Mouse (Mus musculus) Patski (cell line): ENCODE data around the gene Rb1. TPM values are rescaled to one million over a fixed set of nuclear protein-coding genes. Genes with fewer than 3 reads are reported as not detected.

ENCODE experiments used
- ATAC-seq: fragments of 100-300 bp; one replicate; pipeline ENCODE4 v1.8.0; 2021
- CTCF ChIA-PET: fragments of 350-600 bp; sonication (Branson Sonifier 250); formaldehyde crosslinking; loops from one replicate; lab custom pipeline; 2022; ENCODE audit warnings: inconsistent platforms; lab: Charles Lee
- POLR2A ChIA-PET: fragments of 350-600 bp; sonication (Branson Sonifier 250); formaldehyde crosslinking; loops from one replicate; lab custom pipeline; 2022; ENCODE audit warnings: antibody characterized with exemption, inconsistent platforms; lab: Charles Lee
- DNase-seq: peaks from one replicate; pipeline ENCODE4 v3.0.0-alpha.2; 2011; ENCODE audit warnings: low read depth, low spot score
- H3K27me3 ChIP-seq: fragments of 371-371 bp; one replicate; pipeline ENCODE4 v1.5.1; 2021
- CTCF ChIP-seq: fragments of 100-300 bp; IDR thresholded peaks from one replicate; pipeline ENCODE4 v1.5.1; 2021
- in situ Hi-C: fragments of 300-500 bp; cut with MboI; formaldehyde crosslinking; loops from 3 replicates; pipeline ENCODE4 v1.11.1; 2018; ENCODE audit warnings: low pct_unique_long_range_greater_than_20kb, mixed read lengths
- polyA plus RNA-seq: library from polyadenylated mRNA; unstranded; gene quantifications from one replicate; pipeline ENCODE4 v1.2.3, GENCODE M21; 2021

The Rb1 gene
- polyA plus RNA-seq, 1 experiment from 2014 or later, result 30.0 TPM

- ChIA-PET CTCF (no interaction called here), POLR2A (no interaction called here)
- in situ Hi-C loops, result no loop called here
- no peak for ATAC-seq
- H3K27me3 ChIP-seq, result no peaks in the 10 kb centered on the region
- DNase-seq, result no peak
- no peak for TF ChIP-seq CTCF
Observed at GRCm38 (mm10) chr14:73336316-73337080, 10.9 kb upstream of the Rb1 start.

GRCm38 (mm10) chr14:73334926-73335805, 9.5 kb upstream of the Rb1 start:
- DNase-seq (no peak), ATAC-seq (no peak)
- no peaks in the 10 kb centered on the region for H3K27me3 ChIP-seq
- CTCF ChIA-PET, result interaction anchor here (0.9 to 2.0 kb wide), 3 partner anchors 8 to 12 kb away, joined by 3 to 5 read pairs (median 4); no protein-coding TSS in a partner anchor
- POLR2A ChIA-PET, result no interaction called here
- no peak for TF ChIP-seq CTCF
- in situ Hi-C loops, result no loop called here

GRCm38 (mm10) chr14:73333880-73334279, 8.3 kb upstream of the Rb1 start:
- CTCF ChIA-PET, result interaction anchor here (1.8 to 2.0 kb wide), 2 partner anchors 9 to 13 kb away, joined by 4 to 5 read pairs; no protein-coding TSS in a partner anchor
- ATAC-seq, result no peak
- POLR2A ChIA-PET, result no interaction called here
- H3K27me3 ChIP-seq, result no peaks in the 10 kb centered on the region
- no peak for TF ChIP-seq CTCF
- DNase-seq, result no peak
- in situ Hi-C loops, result no loop called here

GRCm38 (mm10) chr14:73331386-73331785, 5.8 kb upstream of the Rb1 start:
- TF ChIP-seq CTCF, result no peak
- in situ Hi-C loops, result no loop called here
- CTCF ChIA-PET, result no interaction called here
- ATAC-seq (no peak), DNase-seq (no peak)
- POLR2A ChIA-PET, result no interaction called here
- no peaks in the 10 kb centered on the region for H3K27me3 ChIP-seq

GRCm38 (mm10) chr14:73329871-73330270, 4.2 kb upstream of the Rb1 start:
- no peak for TF ChIP-seq CTCF
- ATAC-seq (no peak), DNase-seq (no peak)
- H3K27me3 ChIP-seq, result no peaks in the 10 kb centered on the region
- in situ Hi-C loops, result loop anchor here (10.0 kb wide), 1 partner anchor 145 kb away; no protein-coding TSS in a partner anchor
- ChIA-PET POLR2A (no interaction called here), CTCF (no interaction called here)

GRCm38 (mm10) chr14:73326511-73326910, 889 bp upstream of the Rb1 start:
- POLR2A ChIA-PET, result no interaction called here
- DNase-seq (no peak), ATAC-seq (no peak)
- in situ Hi-C loops, result loop anchor here (10.0 kb wide), 1 partner anchor 148 kb away; no protein-coding TSS in a partner anchor
- no peaks in the 10 kb centered on the region for H3K27me3 ChIP-seq
- no peak for TF ChIP-seq CTCF
- CTCF ChIA-PET, result interaction anchor here (0.9 kb wide), 2 partner anchors 16 to 23 kb away, joined by 3 to 4 read pairs; no protein-coding TSS in a partner anchor

GRCm38 (mm10) chr14:73324634-73325455, 777 bp downstream of the Rb1 start:
- DNase-seq (no peak), ATAC-seq (peak; percentile 50)
- in situ Hi-C loops, result loop anchor here (10.0 kb wide), 1 partner anchor 150 kb away; no protein-coding TSS in a partner anchor
- H3K27me3 ChIP-seq, result no peaks in the 10 kb centered on the region
- POLR2A ChIA-PET, result no interaction called here
- CTCF ChIA-PET, result interaction anchor here (0.7 kb wide), 1 partner anchor 36 kb away, joined by 3 read pairs; no protein-coding TSS in a partner anchor
- no peak for TF ChIP-seq CTCF

GRCm38 (mm10) chr14:73323965-73324364, 1.7 kb downstream of the Rb1 start:
- in situ Hi-C loops, result loop anchor here (10.0 kb wide), 1 partner anchor 151 kb away; no protein-coding TSS in a partner anchor
- ChIA-PET CTCF (interaction anchor here (0.7 to 1.1 kb wide), 2 partner anchors 21 to 35 kb away, joined by 3 read pairs; no protein-coding TSS in a partner anchor), POLR2A (no interaction called here)
- DNase-seq (no peak), ATAC-seq (no peak)
- H3K27me3 ChIP-seq, result no peaks in the 10 kb centered on the region
- TF ChIP-seq CTCF, result no peak

- ChIA-PET POLR2A (interaction anchor here (0.6 kb wide), 1 partner anchor 138 kb away, joined by 4 read pairs; no protein-coding TSS in a partner anchor), CTCF (interaction anchor here (2.5 kb wide), 1 partner anchor 19 kb away, joined by 9 read pairs; no protein-coding TSS in a partner anchor)
Observed at GRCm38 (mm10) chr14:73322142-73322541, 3.5 kb downstream of the Rb1 start.

More at GRCm38 (mm10) chr14:73322142-73322541, 3.5 kb downstream of the Rb1 start:
- no peak for ATAC-seq
- DNase-seq, result no peak
- in situ Hi-C loops, result loop anchor here (10.0 kb wide), 1 partner anchor 153 kb away; no protein-coding TSS in a partner anchor
- no peaks in the 10 kb centered on the region for H3K27me3 ChIP-seq
- no peak for TF ChIP-seq CTCF
